Mouse (Mus musculus) frontal cortex, postnatal 36 days (tissue): ENCODE data around the gene 4930404H24Rik.

Experiments used
- DNase-seq, 2 experiments: peaks; one replicate each; pipeline ENCODE4 v3.0.0; 2022; ENCODE audit warnings: low spot score in 2 of 2

The 4930404H24Rik gene

GRCm38 (mm10) chr2:153510136-153510535 lies 17.5 kb downstream of the 4930404H24Rik start:
- DNase-seq, result no peak

GRCm38 (mm10) chr2:153511562-153511961 lies 19.0 kb downstream of the 4930404H24Rik start:
- no peak for DNase-seq

- DNase-seq, result no peak
Measured at GRCm38 (mm10) chr2:153512416-153513323, 20.1 kb downstream of the 4930404H24Rik start.

- DNase-seq, result peak in 1 of 2 experiments; percentile 51
Measured at GRCm38 (mm10) chr2:153513983-153514382, 21.4 kb downstream of the 4930404H24Rik start.

DNA sequence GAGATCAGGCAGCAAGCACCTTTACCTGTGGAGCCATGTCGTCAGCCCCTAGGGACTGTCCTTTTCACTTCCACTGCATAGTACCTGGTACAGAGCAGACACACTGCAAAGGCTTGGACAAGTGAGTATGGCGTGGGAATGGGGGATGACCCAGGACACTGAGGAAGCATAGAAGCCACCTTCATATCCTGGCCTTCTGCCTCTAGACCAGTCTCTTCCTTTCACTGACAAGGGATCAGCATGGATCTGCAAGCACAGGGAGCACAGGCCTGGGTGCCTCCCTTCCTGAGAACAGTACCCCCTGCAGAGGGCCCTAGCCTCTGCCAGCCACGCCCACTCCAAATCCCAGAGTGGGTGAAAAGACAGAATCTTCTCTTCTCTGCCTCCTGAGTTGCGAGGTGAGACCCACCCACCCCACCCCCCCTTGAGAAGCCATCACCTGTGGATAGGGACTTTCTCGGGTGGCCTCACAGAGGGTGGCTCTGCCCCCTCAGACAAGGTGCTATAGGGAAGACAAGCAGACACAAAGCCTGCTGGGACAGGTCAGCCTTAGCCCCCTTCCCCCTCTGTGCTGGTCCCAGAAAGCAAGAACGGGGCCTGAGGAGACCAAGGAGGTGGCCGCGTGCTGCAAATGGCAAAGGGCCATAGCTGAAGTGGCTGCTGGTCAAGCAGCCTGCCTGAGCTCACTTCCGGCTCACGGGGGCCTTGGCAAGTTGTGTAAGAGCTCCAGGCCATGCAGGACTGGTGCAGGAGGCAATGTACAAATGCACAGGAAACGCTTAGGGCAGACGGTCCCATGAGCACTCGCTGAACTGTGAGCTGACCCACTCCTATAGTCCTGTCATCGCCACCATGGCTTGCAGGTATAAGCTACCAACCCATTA lies 22.1 kb downstream of the 4930404H24Rik start:
- no peak for DNase-seq

DNA sequence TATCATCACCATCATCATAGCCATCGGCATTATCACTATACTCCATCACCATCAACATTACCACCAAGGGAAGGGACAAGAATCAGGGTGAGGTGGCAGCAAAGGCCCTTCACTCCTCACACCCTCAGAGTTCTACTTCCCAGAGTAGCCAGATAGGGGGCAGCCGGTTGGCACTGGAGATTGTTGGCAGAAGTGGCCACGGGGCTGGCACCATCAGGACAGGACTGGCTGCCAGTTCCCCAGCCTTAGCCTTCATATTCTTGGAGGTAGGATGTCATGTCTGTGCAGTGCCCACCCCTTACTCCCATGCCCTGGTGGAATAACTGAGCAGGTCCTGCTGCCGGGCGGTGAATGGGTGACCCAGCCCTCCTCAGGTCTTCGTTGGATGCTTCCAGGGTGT lies 23.0 kb downstream of the 4930404H24Rik start:
- no peak for DNase-seq

- no peak for DNase-seq
Measured at GRCm38 (mm10) chr2:153516961-153517360, 24.4 kb downstream of the 4930404H24Rik start.

GRCm38 (mm10) chr2:153520057-153520456 lies 27.5 kb downstream of the 4930404H24Rik start:
- no peak for DNase-seq

DNA sequence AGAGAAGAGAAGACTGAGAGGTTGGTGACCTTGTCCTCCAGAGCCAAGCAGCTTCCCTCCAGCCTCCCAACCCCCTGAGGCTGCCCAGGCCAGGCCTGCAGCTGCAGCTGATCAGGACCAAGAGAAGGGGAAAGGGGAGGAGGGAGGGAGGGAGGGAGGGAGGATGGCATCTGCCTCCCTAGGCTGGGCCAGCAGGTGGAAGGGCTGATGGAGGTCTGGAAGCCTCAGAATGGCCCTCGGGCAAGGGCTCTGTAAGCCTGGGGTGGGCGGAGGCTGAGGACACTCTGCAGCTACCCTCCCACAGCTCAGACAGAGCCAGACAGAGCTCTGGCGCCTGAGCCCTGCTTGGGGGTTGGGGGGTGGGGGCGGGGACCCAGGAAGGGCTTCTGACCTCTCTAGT lies 29.7 kb downstream of the 4930404H24Rik start:
- DNase-seq, result no peak

DNA sequence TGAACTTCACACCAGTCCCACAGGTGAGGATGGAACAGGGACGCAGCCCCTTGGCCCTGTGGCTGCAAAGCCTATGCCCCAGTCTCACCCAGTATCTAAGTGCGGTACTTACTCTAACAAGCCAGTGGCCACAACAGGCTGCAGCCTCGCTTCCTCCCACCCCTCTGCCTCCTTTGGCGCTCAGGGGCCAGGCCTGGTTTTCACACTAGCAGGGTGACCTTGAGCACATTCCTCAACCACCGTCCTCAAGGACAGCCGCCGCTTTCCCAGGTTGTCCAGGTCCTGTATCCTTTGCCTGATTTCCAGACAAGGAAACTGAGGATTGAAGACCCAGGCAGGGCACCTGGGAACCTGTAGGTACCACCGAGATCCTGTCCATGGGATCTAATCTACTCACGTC lies 30.6 kb downstream of the 4930404H24Rik start:
- DNase-seq, result no peak

DNA sequence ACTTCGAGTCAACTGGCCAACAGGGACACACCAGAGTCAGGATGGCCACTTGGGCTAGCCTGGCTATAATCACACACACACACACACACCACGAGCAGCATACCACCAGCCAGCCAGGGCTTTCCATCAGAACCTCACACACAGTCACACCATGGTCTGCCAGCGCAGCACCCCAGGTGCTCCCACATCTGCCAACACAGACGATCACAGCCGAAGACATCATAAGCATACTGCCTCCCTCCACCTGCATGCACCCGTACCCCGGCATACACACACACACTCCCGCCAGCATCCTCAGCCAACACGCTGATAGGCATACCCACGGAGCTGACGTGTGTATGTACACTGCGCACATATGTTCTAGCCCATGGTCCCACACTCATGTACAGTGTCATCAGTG lies 31.1 kb downstream of the 4930404H24Rik start:
- no peak for DNase-seq

- no peak for DNase-seq
Measured at GRCm38 (mm10) chr2:153524727-153525126, 32.1 kb downstream of the 4930404H24Rik start.

- no peak for DNase-seq
Measured at GRCm38 (mm10) chr2:153525906-153526311, 33.3 kb downstream of the 4930404H24Rik start.

GRCm38 (mm10) chr2:153526850-153527530 lies 34.4 kb downstream of the 4930404H24Rik start:
- DNase-seq, result no peak

DNA sequence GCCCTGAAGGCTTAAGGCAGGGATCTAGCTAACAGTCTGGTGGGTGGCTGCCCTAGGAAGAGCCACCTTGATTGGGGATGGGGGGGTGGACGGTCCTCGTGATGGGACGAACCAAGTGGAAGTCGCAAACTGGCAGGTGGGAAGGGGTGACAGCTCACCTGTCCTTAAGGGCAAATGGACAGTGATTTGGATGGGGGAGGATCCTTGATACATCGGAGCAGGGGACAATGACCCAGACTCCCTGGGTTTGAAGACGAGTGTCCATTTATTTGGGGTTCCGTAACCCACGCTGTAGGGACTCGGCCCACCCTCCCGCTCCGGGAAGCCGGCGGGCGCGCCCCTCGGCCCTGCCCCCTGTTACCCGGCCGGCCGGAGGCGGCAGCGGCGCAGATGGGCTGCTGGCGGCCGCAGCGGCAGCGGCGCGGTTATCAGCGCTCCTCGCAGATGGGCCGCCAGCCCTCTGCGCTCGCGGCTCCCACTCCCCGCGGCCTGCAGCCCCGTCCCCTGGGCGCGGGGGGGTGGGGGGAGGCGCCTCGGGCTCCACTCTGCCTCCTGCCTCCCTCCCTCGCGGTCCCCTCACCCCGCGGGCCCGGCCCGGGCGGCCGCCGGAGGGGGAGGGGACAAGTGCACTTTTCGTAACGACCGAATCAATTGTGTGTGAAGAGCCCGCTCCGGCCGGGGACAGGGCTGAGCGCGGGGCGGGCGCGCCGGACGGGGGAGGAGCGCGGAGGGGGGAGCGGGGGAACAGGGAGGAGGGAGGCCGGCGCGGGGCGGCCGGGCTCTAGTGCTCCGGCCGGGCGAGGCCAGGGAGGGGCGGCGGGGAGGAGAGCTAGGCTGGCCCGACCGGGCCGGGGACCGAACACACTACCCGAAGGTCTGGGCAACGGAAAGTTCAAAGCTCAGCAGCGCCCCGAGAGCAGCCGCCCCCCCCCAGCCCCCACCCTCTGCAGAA lies 35.3 kb downstream of the 4930404H24Rik start:
- no peak for DNase-seq

- DNase-seq, result peak in 1 of 2 experiments; percentile 49
Measured at GRCm38 (mm10) chr2:153528571-153529364, 36.2 kb downstream of the 4930404H24Rik start.

- DNase-seq, result peak; percentile 35 to 44
Measured at GRCm38 (mm10) chr2:153529365-153529781, 36.8 kb downstream of the 4930404H24Rik start.

- no peak for DNase-seq
Measured at GRCm38 (mm10) chr2:153529931-153530766, 37.6 kb downstream of the 4930404H24Rik start, which contains the start of gene Nol4l. Gene Nol4l, minus strand, starts transcription at chr2:153529971.

DNA sequence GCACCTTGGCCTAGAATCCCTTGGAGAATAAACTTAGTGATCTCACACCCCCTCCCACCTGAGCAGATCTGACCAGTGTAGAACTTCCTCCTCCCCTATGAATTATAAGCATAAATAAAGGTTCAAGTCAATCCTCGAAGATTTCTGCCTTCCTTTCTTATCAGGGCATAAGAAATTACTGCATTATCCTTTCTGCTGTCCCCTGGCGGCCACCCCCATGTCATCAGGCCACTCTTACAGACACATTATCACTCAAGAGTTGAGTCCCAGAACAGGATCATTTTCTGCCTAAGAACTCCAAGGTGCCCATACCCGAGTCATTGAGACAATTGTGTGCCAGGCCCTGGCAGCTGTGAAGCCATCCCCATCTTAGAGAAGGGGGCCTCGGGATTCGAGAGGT lies 38.4 kb downstream of the 4930404H24Rik start:
- no peak for DNase-seq
